Mouse (Mus musculus) heart, embryonic 12.5 days (tissue): ENCODE measurements at regions not wholly inside any gene's neighbourhood (a gene's known extent, or its start where the extent isn't known, plus 50 kb on each side); places are given as distances from the start of the nearest gene placed in this dataset.

Experiments used
- ATAC-seq: fragments of 200-750 bp; cut with Nextera tagmentation; 2 replicates; pipeline ENCODE4 v1.8.0; 2017; ENCODE audit warnings: moderate TSS enrichment, moderate library complexity; ENCODE audit not compliant: insufficient number of reproducible peaks, low FRiP score
- H3K27ac ChIP-seq: fragments of 300-500 bp; sonication (generic); 2 replicates; pipeline ENCODE4 v1.5.1; 2016; ENCODE audit warnings: mild to moderate bottlenecking, moderate library complexity; ENCODE audit not compliant: poor library complexity, severe bottlenecking
- H3K27me3 ChIP-seq: fragments of 300-500 bp; sonication (generic); replicated peaks from 2 replicates; pipeline ENCODE4 v1.6.1; 2016; ENCODE audit warnings: mild to moderate bottlenecking, moderate library complexity
- H3K36me3 ChIP-seq: fragments of 300-500 bp; sonication (generic); 2 replicates; pipeline ENCODE4 v1.6.1; 2016; ENCODE audit warnings: mild to moderate bottlenecking, moderate library complexity
- H3K4me1 ChIP-seq: fragments of 300-500 bp; sonication (generic); replicated peaks from 2 replicates; pipeline ENCODE4 v1.6.1; 2016; ENCODE audit warnings: mild to moderate bottlenecking
- H3K4me2 ChIP-seq: fragments of 300-500 bp; sonication (generic); 2 replicates; pipeline ENCODE4 v1.6.1; 2016; ENCODE audit warnings: mild to moderate bottlenecking, moderate library complexity
- H3K4me3 ChIP-seq: fragments of 300-500 bp; sonication (generic); 2 replicates; pipeline ENCODE4 v1.5.1; 2016; ENCODE audit warnings: mild to moderate bottlenecking
- H3K9ac ChIP-seq: fragments of 300-500 bp; sonication (generic); 2 replicates; pipeline ENCODE4 v1.6.1; 2016; ENCODE audit warnings: mild to moderate bottlenecking, moderate library complexity
- H3K9me3 ChIP-seq: fragments of 300-500 bp; sonication (generic); replicated peaks from 2 replicates; pipeline ENCODE4 v1.6.1; 2016; ENCODE audit warnings: mild to moderate bottlenecking, moderate library complexity
- WGBS: fragments of 180-500 bp; shearing (Covaris S2); methylation state at CpG from one replicate; pipeline ENCODE4 v1.1.7; 2016; 5-methylcytosine and 5-hydroxymethylcytosine counted together

- Histone ChIP-seq H3K4me3 (no peak overlapping the region), H3K27me3 (no peaks in the 10 kb centered on the region), H3K27ac (no peak overlapping the region), H3K36me3 (no peaks in the 10 kb centered on the region), H3K4me1 (no peaks in the 10 kb centered on the region), H3K9ac (no peak overlapping the region), H3K9me3 (peaks cover 4% of the 10 kb centered on the region; the same call in 1 of the 2 replicates), H3K4me2 (no peak overlapping the region)
- WGBS: 68% methylated on average over 5 of the region's 5 CpGs
- ATAC-seq: no peak
Measured at GRCm38 (mm10) chr9:12492890-12493618, 752.6 kb downstream of the Jrkl start.

GRCm38 (mm10) chr9:12457810-12458209 is 787.8 kb downstream of the Jrkl start:
- 67% methylated on average over 2 of the region's 2 CpGs for WGBS
- H3K9ac ChIP-seq: no peak overlapping the region
- no peaks in the 10 kb centered on the region for H3K27me3 ChIP-seq
- H3K4me2 ChIP-seq: no peak overlapping the region
- no peak overlapping the region for H3K4me3 ChIP-seq
- no peak overlapping the region for H3K27ac ChIP-seq
- H3K4me1 ChIP-seq: no peaks in the 10 kb centered on the region
- ATAC-seq: no peak
- no peaks in the 10 kb centered on the region for H3K36me3 ChIP-seq
- H3K9me3 ChIP-seq: peaks cover 6% of the 10 kb centered on the region; the same call in 1 of the 2 replicates

GRCm38 (mm10) chr9:12456695-12457094 is 788.9 kb downstream of the Jrkl start:
- no peak overlapping the region for H3K4me2 ChIP-seq
- no peak overlapping the region for H3K27ac ChIP-seq
- H3K36me3 ChIP-seq: no peaks in the 10 kb centered on the region
- no peak for ATAC-seq
- no peak overlapping the region for H3K9ac ChIP-seq
- H3K9me3 ChIP-seq: peaks cover 6% of the 10 kb centered on the region; the same call in 1 of the 2 replicates
- H3K4me1 ChIP-seq: no peaks in the 10 kb centered on the region
- H3K27me3 ChIP-seq: no peaks in the 10 kb centered on the region
- no peak overlapping the region for H3K4me3 ChIP-seq

- Histone ChIP-seq H3K4me2 (no peak overlapping the region), H3K36me3 (no peaks in the 10 kb centered on the region), H3K27ac (no peak overlapping the region), H3K9me3 (no peaks in the 10 kb centered on the region), H3K27me3 (no peaks in the 10 kb centered on the region), H3K4me1 (no peaks in the 10 kb centered on the region), H3K9ac (no peak overlapping the region), H3K4me3 (no peak overlapping the region)
- 71% methylated on average over 3 of the region's 3 CpGs for WGBS
- no peak for ATAC-seq
Measured at GRCm38 (mm10) chr9:12434171-12434570, 811.5 kb downstream of the Jrkl start.

- WGBS: 80% methylated on average over 1 of the region's 1 CpGs
- H3K9me3 ChIP-seq: peaks cover 3% of the 10 kb centered on the region; the same call in 1 of the 2 replicates
- no peak overlapping the region for H3K4me3 ChIP-seq
- H3K9ac ChIP-seq: no peak overlapping the region
- ATAC-seq: no peak
- no peak overlapping the region for H3K27ac ChIP-seq
- H3K4me1 ChIP-seq: no peaks in the 10 kb centered on the region
- H3K4me2 ChIP-seq: no peak overlapping the region
- H3K36me3 ChIP-seq: no peaks in the 10 kb centered on the region
- H3K27me3 ChIP-seq: no peaks in the 10 kb centered on the region
Measured at GRCm38 (mm10) chr9:12421906-12422305, 823.7 kb downstream of the Jrkl start.

- no peak overlapping the region for H3K4me2 ChIP-seq
- H3K4me1 ChIP-seq: no peaks in the 10 kb centered on the region
- H3K9ac ChIP-seq: no peak overlapping the region
- no peak overlapping the region for H3K4me3 ChIP-seq
- no peak overlapping the region for H3K27ac ChIP-seq
- no peak for ATAC-seq
- no peaks in the 10 kb centered on the region for H3K27me3 ChIP-seq
- no peaks in the 10 kb centered on the region for H3K36me3 ChIP-seq
- 83% methylated on average over 2 of the region's 2 CpGs for WGBS
- no peaks in the 10 kb centered on the region for H3K9me3 ChIP-seq
Measured at GRCm38 (mm10) chr9:12408500-12408899, 837.1 kb downstream of the Jrkl start.

- H3K27me3 ChIP-seq: no peaks in the 10 kb centered on the region
- WGBS: 53% methylated on average over 1 of the region's 1 CpGs
- H3K27ac ChIP-seq: no peak overlapping the region
- no peak overlapping the region for H3K4me2 ChIP-seq
- H3K4me3 ChIP-seq: no peak overlapping the region
- no peak overlapping the region for H3K9ac ChIP-seq
- no peaks in the 10 kb centered on the region for H3K9me3 ChIP-seq
- no peaks in the 10 kb centered on the region for H3K4me1 ChIP-seq
- H3K36me3 ChIP-seq: no peaks in the 10 kb centered on the region
- ATAC-seq: no peak
Measured at GRCm38 (mm10) chr9:12404185-12404584, 841.4 kb downstream of the Jrkl start.

- no peak overlapping the region for H3K9ac ChIP-seq
- WGBS: 62% methylated on average over 1 of the region's 1 CpGs
- no peaks in the 10 kb centered on the region for H3K36me3 ChIP-seq
- H3K27me3 ChIP-seq: no peaks in the 10 kb centered on the region
- H3K27ac ChIP-seq: no peak overlapping the region
- no peak overlapping the region for H3K4me2 ChIP-seq
- H3K4me1 ChIP-seq: no peaks in the 10 kb centered on the region
- no peak overlapping the region for H3K4me3 ChIP-seq
- no peaks in the 10 kb centered on the region for H3K9me3 ChIP-seq
- ATAC-seq: no peak
Measured at GRCm38 (mm10) chr9:12395648-12396047, 850.0 kb downstream of the Jrkl start.

GRCm38 (mm10) chr9:12380732-12381645 is 864.6 kb downstream of the Jrkl start:
- no peak for ATAC-seq
- H3K4me2 ChIP-seq: no peak overlapping the region
- WGBS: 9% methylated on average over 4 of the region's 4 CpGs

GRCm38 (mm10) chr9:12380029-12380428 is 865.6 kb downstream of the Jrkl start:
- Histone ChIP-seq H3K27ac (no peak overlapping the region), H3K36me3 (no peaks in the 10 kb centered on the region), H3K27me3 (no peaks in the 10 kb centered on the region), H3K4me3 (no peak overlapping the region), H3K9ac (no peak overlapping the region), H3K9me3 (no peaks in the 10 kb centered on the region), H3K4me2 (no peak overlapping the region), H3K4me1 (0 out of 2 replicates have a peak, but pooled peaks cover 6% of the 10 kb centered on the region)
- peak; percentile 79 for ATAC-seq
- 16% methylated on average over 2 of the region's 2 CpGs for WGBS

More at GRCm38 (mm10) chr9:12380732-12381645, 864.6 kb downstream of the Jrkl start:
- Histone ChIP-seq H3K4me1 (0 out of 2 replicates have a peak, but pooled peaks cover 6% of the 10 kb centered on the region), H3K27me3 (no peaks in the 10 kb centered on the region), H3K27ac (peak overlapping the region; percentile 68), H3K4me3 (no peak overlapping the region), H3K9me3 (no peaks in the 10 kb centered on the region), H3K9ac (no peak overlapping the region), H3K36me3 (no peaks in the 10 kb centered on the region)

- Histone ChIP-seq H3K9ac (no peak overlapping the region), H3K4me3 (no peak overlapping the region), H3K27me3 (no peaks in the 10 kb centered on the region), H3K27ac (no peak overlapping the region), H3K4me2 (no peak overlapping the region), H3K9me3 (0 out of 2 replicates have a peak, but pooled peaks cover 2% of the 10 kb centered on the region), H3K4me1 (no peaks in the 10 kb centered on the region), H3K36me3 (no peaks in the 10 kb centered on the region)
- no peak for ATAC-seq
- WGBS: 72% methylated on average over 2 of the region's 2 CpGs
Measured at GRCm38 (mm10) chr9:12344296-12344695, 901.3 kb downstream of the Jrkl start.
